Mouse (Mus musculus): ENCODE measurements at regions not wholly inside any gene's neighbourhood (a gene's known extent, or its start where the extent isn't known, plus 50 kb on each side); places are given as distances from the start of the nearest gene placed in this dataset.

- no peak for ATAC-seq (ENCODE audit: low FRiP score, low TSS enrichment)
- H3K9ac ChIP-seq (replicated peaks; ENCODE audit: low read length), result no peak overlapping the region
- no peaks in the 10 kb centered on the region for H3K9me3 ChIP-seq (ENCODE audit: low read length)
- no peak overlapping the region for H3K27ac ChIP-seq (ENCODE audit: low read length)
- H3K4me2 ChIP-seq (replicated peaks; ENCODE audit: low read depth, low read length), result no peak overlapping the region
- H3K4me1 ChIP-seq (ENCODE audit: insufficient read depth, low read length), result no peaks in the 10 kb centered on the region
- no peaks in the 10 kb centered on the region for H3K36me3 ChIP-seq (ENCODE audit: insufficient read depth, low read length)
- no peak overlapping the region for H3K4me3 ChIP-seq (ENCODE audit: low read length)
- 66% methylated on average over 2 of the region's 2 CpGs for WGBS
- no peaks in the 10 kb centered on the region for H3K27me3 ChIP-seq (ENCODE audit: insufficient read depth, low read length)
Measured at GRCm38 (mm10) chr4:10041301-10042093, 832.8 kb upstream of the 2610301B20Rik start.

DNA sequence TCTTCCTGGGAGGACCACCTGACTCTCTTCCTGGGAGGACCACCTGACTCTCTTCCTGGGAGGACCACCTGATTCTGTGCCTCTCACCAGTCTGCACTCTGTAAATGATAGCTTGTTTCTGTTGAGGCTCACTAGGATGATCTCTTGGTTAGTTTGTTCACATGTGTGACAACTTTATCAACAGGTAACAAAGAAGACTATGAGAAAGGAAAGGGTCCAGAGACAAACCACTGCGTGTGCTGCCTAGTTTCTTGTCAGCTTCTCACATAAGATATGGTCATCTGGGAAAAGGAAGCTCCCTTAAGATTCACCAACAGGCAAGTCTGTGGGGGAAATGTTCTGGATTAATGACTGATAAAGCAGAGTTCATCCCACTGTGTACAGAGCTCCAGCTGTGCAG is 825.5 kb upstream of the 2610301B20Rik start:
- H3K27ac ChIP-seq (ENCODE audit: low read length), result no peak overlapping the region
- no peaks in the 10 kb centered on the region for H3K9me3 ChIP-seq (ENCODE audit: low read length)
- no peaks in the 10 kb centered on the region for H3K36me3 ChIP-seq (ENCODE audit: insufficient read depth, low read length)
- no peak for ATAC-seq (ENCODE audit: low FRiP score, low TSS enrichment)
- no peaks in the 10 kb centered on the region for H3K4me1 ChIP-seq (ENCODE audit: insufficient read depth, low read length)
- H3K4me3 ChIP-seq (ENCODE audit: low read length), result no peak overlapping the region
- no peak overlapping the region for H3K4me2 ChIP-seq (replicated peaks; ENCODE audit: low read depth, low read length)
- 79% methylated on average over 1 of the region's 1 CpGs for WGBS
- H3K27me3 ChIP-seq (ENCODE audit: insufficient read depth, low read length), result no peaks in the 10 kb centered on the region
- H3K9ac ChIP-seq (replicated peaks; ENCODE audit: low read length), result no peak overlapping the region

- H3K36me3 ChIP-seq (ENCODE audit: insufficient read depth, low read length), result no peaks in the 10 kb centered on the region
- 56% methylated on average over 4 of the region's 4 CpGs for WGBS
Measured at GRCm38 (mm10) chr4:10049411-10049810, 824.9 kb upstream of the 2610301B20Rik start.

DNA sequence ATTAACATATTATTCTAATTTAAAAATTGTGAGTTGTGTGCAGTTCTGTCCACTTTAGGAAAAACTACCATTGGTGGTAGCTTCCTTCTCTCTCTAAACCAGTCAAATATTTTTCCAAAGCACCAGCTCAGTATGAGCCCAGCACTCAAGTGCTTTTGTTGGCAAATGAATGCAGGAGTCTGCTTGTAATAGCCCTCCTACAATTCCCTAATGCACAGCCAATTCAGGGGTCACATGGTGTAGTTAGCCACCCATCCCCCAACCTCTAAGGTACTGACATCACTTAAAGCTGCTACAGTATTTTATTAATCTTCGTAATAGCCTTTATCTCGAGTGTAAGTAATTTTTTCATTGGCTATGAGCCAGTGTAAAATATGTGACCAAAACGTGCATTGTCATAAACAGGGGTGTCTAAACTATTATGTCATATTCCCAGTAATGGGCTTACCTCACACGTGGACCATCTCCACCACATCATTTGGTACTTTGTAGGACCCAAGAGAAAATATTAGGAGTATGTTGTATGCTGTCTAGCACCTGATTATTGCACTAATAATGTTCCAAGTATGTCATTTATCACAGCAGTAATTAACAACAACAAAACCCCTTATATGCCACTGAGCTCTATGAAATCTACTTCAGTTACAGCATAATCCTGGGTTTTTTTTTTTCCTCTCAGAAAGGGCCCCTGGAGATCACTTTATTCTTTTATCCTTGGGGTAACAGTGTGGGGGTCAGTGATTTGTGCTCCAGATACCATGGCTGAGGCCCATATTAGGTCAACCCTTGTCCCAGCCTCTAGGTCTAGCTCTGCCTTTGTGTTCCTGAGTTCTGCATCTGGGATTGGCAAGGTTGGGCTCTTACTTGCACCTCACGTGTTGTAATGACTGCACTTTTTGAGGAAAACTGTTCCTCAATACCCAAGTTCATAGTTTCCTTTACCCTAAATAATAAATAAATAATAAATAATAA is 822.7 kb upstream of the 2610301B20Rik start:
- H3K27me3 ChIP-seq (ENCODE audit: insufficient read depth, low read length), result no peaks in the 10 kb centered on the region
- no peaks in the 10 kb centered on the region for H3K9me3 ChIP-seq (ENCODE audit: low read length)
- no peaks in the 10 kb centered on the region for H3K4me1 ChIP-seq (ENCODE audit: insufficient read depth, low read length)
- WGBS, result 69% methylated on average over 5 of the region's 5 CpGs
- no peak overlapping the region for H3K27ac ChIP-seq (ENCODE audit: low read length)
- ATAC-seq (ENCODE audit: low FRiP score, low TSS enrichment), result no peak
- H3K4me3 ChIP-seq (ENCODE audit: low read length), result no peak overlapping the region
- H3K36me3 ChIP-seq (ENCODE audit: insufficient read depth, low read length), result no peaks in the 10 kb centered on the region
- no peak overlapping the region for H3K4me2 ChIP-seq (replicated peaks; ENCODE audit: low read depth, low read length)
- no peak overlapping the region for H3K9ac ChIP-seq (replicated peaks; ENCODE audit: low read length)

More at GRCm38 (mm10) chr4:10049411-10049810, 824.9 kb upstream of the 2610301B20Rik start:
- no peak overlapping the region for H3K4me3 ChIP-seq (ENCODE audit: low read length)
- no peaks in the 10 kb centered on the region for H3K27me3 ChIP-seq (ENCODE audit: insufficient read depth, low read length)
- no peak overlapping the region for H3K4me2 ChIP-seq (replicated peaks; ENCODE audit: low read depth, low read length)
- no peaks in the 10 kb centered on the region for H3K4me1 ChIP-seq (ENCODE audit: insufficient read depth, low read length)
- no peaks in the 10 kb centered on the region for H3K9me3 ChIP-seq (ENCODE audit: low read length)
- no peak overlapping the region for H3K27ac ChIP-seq (ENCODE audit: low read length)
- H3K9ac ChIP-seq (replicated peaks; ENCODE audit: low read length), result no peak overlapping the region
- no peak for ATAC-seq (ENCODE audit: low FRiP score, low TSS enrichment)

DNA sequence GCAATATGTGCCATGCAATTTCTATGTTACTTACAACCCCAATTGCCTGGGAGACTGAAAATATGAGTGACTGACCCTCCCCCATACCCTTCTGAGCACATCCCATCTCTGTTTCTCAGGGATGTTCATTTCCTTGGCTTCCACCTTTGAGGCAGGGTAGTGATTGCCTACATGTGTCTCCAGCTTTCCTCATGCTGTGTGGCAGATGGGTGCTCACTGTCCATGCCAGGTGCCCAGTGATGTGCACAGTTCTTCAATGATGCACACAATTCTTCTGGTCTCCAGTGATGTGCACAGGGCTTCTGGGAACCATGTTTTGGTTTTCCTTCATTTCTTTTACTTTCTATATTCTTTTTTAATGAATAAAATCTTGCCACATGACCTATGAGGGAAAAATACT is 821.4 kb upstream of the 2610301B20Rik start:
- H3K4me2 ChIP-seq (replicated peaks; ENCODE audit: low read depth, low read length), result no peak overlapping the region
- no peaks in the 10 kb centered on the region for H3K4me1 ChIP-seq (ENCODE audit: insufficient read depth, low read length)
- no peak overlapping the region for H3K9ac ChIP-seq (replicated peaks; ENCODE audit: low read length)
- no peaks in the 10 kb centered on the region for H3K27me3 ChIP-seq (ENCODE audit: insufficient read depth, low read length)
- H3K36me3 ChIP-seq (ENCODE audit: insufficient read depth, low read length), result no peaks in the 10 kb centered on the region
- H3K27ac ChIP-seq (ENCODE audit: low read length), result no peak overlapping the region
- no peaks in the 10 kb centered on the region for H3K9me3 ChIP-seq (ENCODE audit: low read length)
- no peak overlapping the region for H3K4me3 ChIP-seq (ENCODE audit: low read length)
- ATAC-seq (ENCODE audit: low FRiP score, low TSS enrichment), result no peak

GRCm38 (mm10) chr4:10072500-10073106 is 801.7 kb upstream of the 2610301B20Rik start:
- Histone ChIP-seq H3K36me3 (ENCODE audit: insufficient read depth, low read length) (no peaks in the 10 kb centered on the region), H3K4me2 (replicated peaks; ENCODE audit: low read depth, low read length) (no peak overlapping the region), H3K4me3 (ENCODE audit: low read length) (no peak overlapping the region), H3K27me3 (ENCODE audit: insufficient read depth, low read length) (no peaks in the 10 kb centered on the region), H3K27ac (ENCODE audit: low read length) (no peak overlapping the region), H3K4me1 (ENCODE audit: insufficient read depth, low read length) (no peaks in the 10 kb centered on the region), H3K9ac (replicated peaks; ENCODE audit: low read length) (no peak overlapping the region), H3K9me3 (ENCODE audit: low read length) (no peaks in the 10 kb centered on the region)
- no peak for ATAC-seq (ENCODE audit: low FRiP score, low TSS enrichment)
- 72% methylated on average over 5 of the region's 5 CpGs for WGBS

DNA sequence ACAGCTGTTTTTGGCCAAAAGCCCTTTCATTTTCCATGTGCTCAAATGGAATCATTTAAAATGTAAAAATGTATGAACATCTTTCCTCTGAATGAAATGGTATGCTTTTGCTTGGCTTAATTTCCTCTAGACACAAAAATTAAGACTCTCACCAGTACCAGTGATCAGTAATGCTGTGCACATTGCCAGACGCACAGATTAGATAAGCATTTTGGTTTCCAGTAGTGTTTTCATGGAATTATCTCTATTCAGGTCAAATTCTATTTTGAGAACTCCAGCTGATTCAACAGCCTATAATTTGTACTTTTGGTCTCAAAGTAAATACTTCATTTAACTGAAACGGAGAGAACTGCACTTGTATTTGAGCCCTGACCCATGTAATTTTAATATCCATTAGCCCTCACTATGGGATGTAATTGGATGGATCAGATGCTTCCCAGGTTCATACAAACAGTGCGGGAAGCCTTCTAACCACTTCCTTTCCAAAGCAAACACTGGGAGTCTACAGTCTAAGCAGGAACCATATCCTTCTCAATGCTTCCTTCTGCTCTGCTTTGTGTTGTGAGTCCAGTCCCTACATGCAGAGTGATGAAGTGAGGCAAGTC is 794.6 kb upstream of the 2610301B20Rik start:
- no peak overlapping the region for H3K27ac ChIP-seq (ENCODE audit: low read length)
- no peak for ATAC-seq (ENCODE audit: low FRiP score, low TSS enrichment)
- H3K27me3 ChIP-seq (ENCODE audit: insufficient read depth, low read length), result no peaks in the 10 kb centered on the region
- no peak overlapping the region for H3K9ac ChIP-seq (replicated peaks; ENCODE audit: low read length)
- WGBS, result 69% methylated on average over 3 of the region's 3 CpGs
- no peak overlapping the region for H3K4me2 ChIP-seq (replicated peaks; ENCODE audit: low read depth, low read length)
- no peaks in the 10 kb centered on the region for H3K9me3 ChIP-seq (ENCODE audit: low read length)
- no peaks in the 10 kb centered on the region for H3K4me1 ChIP-seq (ENCODE audit: insufficient read depth, low read length)
- H3K4me3 ChIP-seq (ENCODE audit: low read length), result no peak overlapping the region
- H3K36me3 ChIP-seq (ENCODE audit: insufficient read depth, low read length), result no peaks in the 10 kb centered on the region

DNA sequence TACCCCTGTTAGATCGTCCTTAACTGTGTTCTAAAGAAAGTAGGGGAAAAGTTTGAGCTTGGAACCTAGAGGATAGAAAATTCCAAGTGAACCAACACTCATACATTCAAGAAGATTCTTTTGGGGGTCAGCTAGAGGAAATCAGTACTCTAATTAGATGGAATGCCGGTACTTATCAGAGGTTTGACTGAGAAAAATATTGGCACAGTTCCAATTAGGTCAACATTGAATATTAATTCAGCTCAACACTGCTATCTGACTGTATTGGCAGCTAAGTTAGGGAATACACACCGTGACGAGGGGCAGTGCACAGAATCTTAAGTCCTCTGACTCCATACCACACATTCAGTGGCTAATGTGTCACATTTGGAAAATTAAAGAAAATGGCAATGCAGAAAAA is 759.5 kb upstream of the 2610301B20Rik start:
- Histone ChIP-seq H3K4me2 (replicated peaks; ENCODE audit: low read depth, low read length) (no peak overlapping the region), H3K4me1 (ENCODE audit: insufficient read depth, low read length) (no peaks in the 10 kb centered on the region), H3K36me3 (ENCODE audit: insufficient read depth, low read length) (no peaks in the 10 kb centered on the region), H3K9ac (replicated peaks; ENCODE audit: low read length) (no peak overlapping the region), H3K27me3 (ENCODE audit: insufficient read depth, low read length) (no peaks in the 10 kb centered on the region), H3K9me3 (ENCODE audit: low read length) (no peaks in the 10 kb centered on the region), H3K4me3 (ENCODE audit: low read length) (no peak overlapping the region), H3K27ac (ENCODE audit: low read length) (no peak overlapping the region)
- WGBS, result 69% methylated on average over 4 of the region's 4 CpGs
- ATAC-seq (ENCODE audit: low FRiP score, low TSS enrichment), result no peak

- H3K4me1 ChIP-seq (ENCODE audit: insufficient read depth, low read length), result no peaks in the 10 kb centered on the region
- H3K36me3 ChIP-seq (ENCODE audit: insufficient read depth, low read length), result no peaks in the 10 kb centered on the region
- ATAC-seq (ENCODE audit: low FRiP score, low TSS enrichment), result no peak
- no peak overlapping the region for H3K4me3 ChIP-seq (ENCODE audit: low read length)
- H3K4me2 ChIP-seq (replicated peaks; ENCODE audit: low read depth, low read length), result no peak overlapping the region
- 67% methylated on average over 2 of the region's 2 CpGs for WGBS
- H3K9me3 ChIP-seq (ENCODE audit: low read length), result 0 out of 2 replicates have a peak, but pooled peaks cover 6% of the 10 kb centered on the region
- H3K9ac ChIP-seq (replicated peaks; ENCODE audit: low read length), result no peak overlapping the region
- H3K27ac ChIP-seq (ENCODE audit: low read length), result no peak overlapping the region
- no peaks in the 10 kb centered on the region for H3K27me3 ChIP-seq (ENCODE audit: insufficient read depth, low read length)
Measured at GRCm38 (mm10) chr4:10117964-10118363, 756.3 kb upstream of the 2610301B20Rik start.

Data from kidney, embryonic 16.5 days (tissue).